Mouse (Mus musculus) lung, adult 10 weeks (tissue): ENCODE data around the gene Zdhhc21. TPM values are rescaled to one million over a fixed set of nuclear protein-coding genes. Genes with fewer than 3 reads are reported as not detected.

Experiments
- polyA plus RNA-seq: library from polyadenylated mRNA; stranded (reverse); fragments of 350-450 nt; fragmentation: Illumina TruSeq; extraction: RNeasy Lipid Tissue Mini Kit (QIAGEN cat#74804); gene quantifications from one replicate; pipeline ENCODE4 v1.2.3, GENCODE M21; 2014; ENCODE audit warnings: low read depth, low replicate concordance; ENCODE audit not compliant: insufficient read depth

The Zdhhc21 gene
- 3.5 TPM for polyA plus RNA-seq

DNA sequence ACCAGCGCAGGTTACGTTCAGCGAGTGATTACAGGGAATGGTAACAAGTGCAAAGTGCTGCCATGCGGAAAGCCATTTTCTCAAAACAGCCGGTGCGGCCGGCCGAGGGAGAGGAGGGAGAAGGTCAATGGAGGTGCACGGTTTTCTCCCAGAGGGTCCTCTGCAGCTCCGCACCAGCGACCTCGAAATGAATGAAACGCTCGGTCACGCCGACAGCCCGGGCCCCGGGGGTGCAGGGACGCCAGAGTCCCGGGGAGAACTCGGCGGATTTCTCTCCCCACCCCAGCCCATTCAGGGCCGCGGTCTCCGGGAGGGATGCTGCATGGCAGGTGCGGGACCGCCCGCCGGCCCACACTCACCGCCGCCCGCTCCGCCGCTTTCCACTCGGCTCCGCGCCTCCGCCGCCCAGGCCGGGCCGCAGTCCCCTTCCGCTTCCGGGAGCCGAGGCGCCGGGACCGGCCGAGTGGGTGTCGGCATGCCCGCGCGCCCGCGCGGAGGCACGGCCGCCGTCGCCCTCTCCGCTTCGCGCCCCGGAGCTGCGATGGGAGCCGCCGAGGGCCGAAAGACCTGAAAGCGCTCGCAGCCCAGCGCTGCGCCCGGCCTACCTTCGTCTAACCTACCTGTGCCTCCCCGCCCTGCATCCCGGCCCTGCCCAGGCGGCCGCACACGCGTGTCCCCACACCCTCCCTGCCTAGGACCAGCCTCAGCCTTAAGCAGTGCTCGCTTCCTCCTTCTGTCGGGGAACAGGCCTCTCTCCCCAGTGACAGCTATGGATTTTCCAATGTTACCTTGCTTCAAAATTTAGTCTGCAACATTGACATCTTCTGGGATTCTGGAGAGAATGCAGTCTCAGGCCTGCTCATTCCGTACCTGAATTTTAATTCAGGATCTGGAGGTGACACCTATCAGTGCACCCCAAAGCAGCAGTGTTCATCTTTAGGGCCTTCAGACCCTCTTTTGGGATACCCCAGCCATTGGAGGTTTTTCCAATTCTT lies at the start of gene Zdhhc21:
Gene Zdhhc21, minus strand, starts transcription at position 828 of the 995 bp plus-strand sequence.

DNA sequence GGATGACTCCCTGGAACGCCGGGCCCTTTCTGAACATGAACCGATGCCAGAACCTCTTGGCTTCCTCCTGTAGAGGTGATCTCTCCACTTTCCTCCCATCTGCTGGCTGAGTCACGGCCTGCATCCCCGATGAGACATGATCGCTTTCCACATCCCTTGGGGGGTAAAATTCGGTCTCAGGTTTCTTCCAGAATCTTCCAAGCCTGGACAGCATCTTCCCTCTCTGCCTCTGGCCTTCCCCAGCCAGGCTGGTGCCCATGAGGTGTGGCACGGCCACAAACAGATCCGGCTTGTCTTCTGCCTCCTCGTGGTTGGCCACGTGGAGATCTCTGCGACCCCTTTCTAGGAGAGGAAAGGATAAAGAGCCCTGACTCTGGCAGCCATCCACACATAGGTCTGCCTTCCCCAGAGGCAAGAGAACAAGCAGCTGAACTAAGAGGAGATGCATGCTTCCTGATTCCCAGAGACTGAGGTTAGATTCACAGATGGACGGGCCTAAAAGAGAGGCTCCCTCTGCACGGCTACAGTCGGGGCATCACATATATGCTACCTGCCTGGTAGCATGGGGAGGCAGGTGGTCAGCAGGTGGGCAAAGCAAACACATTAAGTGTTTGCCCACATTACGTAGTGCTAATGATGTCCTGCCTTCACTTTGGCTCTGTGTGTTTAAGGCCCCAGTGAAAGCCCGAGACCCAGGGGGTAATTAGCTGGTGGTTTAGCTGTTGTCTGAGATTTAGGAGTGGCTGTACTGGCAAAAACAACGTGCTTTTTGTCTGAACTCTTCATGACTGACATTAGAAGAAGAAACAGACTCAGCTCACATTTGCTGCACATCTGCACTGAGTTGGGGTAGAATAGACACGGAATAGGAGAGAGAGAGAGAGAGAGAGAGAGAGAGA lies 25.1 kb upstream of the Zdhhc21 start, which contains the start of gene Cer1:
Gene Cer1, minus strand, starts transcription at position 513 of the 899 bp plus-strand sequence.

Other genes starting within 250 kb of the Zdhhc21 start
- gene Nfib, start 154.2 kb downstream of the Zdhhc21 start, polyA plus RNA-seq = 27.2 TPM
- gene Cer1, start 25.2 kb upstream of the Zdhhc21 start, polyA plus RNA-seq = not detected
- gene Frem1, start 192.4 kb upstream of the Zdhhc21 start, polyA plus RNA-seq = 1.1 TPM